Mouse (Mus musculus): ENCODE results near the gene Psg25. TPM values are rescaled to one million over a fixed set of nuclear protein-coding genes. Genes with fewer than 3 reads are reported as not detected.
"Not testable (repeated sequence)": the region's sequence is repeated elsewhere in the genome, so short reads cannot be mapped to it uniquely, and the experiment has no call there.

The Psg25 gene
- not detected in 2 replicates for polyA plus RNA-seq (2015; fragmentation: Nextera tagmentation; extraction: Ambion mirVana)

GRCm38 (mm10) chr7:18532169-18532568 lies at the start of gene Psg25:
TSS of gene Psg25 (minus strand) at chr7:18532269.
- H3K9me3 ChIP-seq (replicated peaks; ENCODE audit: control insufficient read depth, low read length) = no peaks in the 10 kb centered on the region
- H3K4me2 ChIP-seq (ENCODE audit: low read depth, low read length) = no peak within 1 kb of the TSS
- H3K9ac ChIP-seq (ENCODE audit: low read depth, low read length) = no peak within 1 kb of the TSS
- no peaks in the 10 kb centered on the region for H3K36me3 ChIP-seq (ENCODE audit: control insufficient read depth, insufficient read depth)
- H3K27me3 ChIP-seq (ENCODE audit: control insufficient read depth, insufficient read depth, low read depth, low read length) = no peaks in the 10 kb centered on the region
- WGBS (ENCODE audit: insufficient replicate concordance) = 55% methylated on average over 1 of the region's 1 CpGs
- no peak for ATAC-seq (ENCODE audit: low read depth)
- no peak within 1 kb of the TSS for H3K4me3 ChIP-seq (ENCODE audit: low read depth, low read length)
- H3K4me1 ChIP-seq (ENCODE audit: control insufficient read depth, low read depth, low read length) = no peaks in the 10 kb centered on the region
- H3K27ac ChIP-seq (ENCODE audit: low read length) = no peak within 1 kb of the TSS

- Histone ChIP-seq H3K27me3 (ENCODE audit: control insufficient read depth, insufficient read depth, low read depth, low read length) (no peaks in the 10 kb centered on the region), H3K4me1 (ENCODE audit: control insufficient read depth, low read depth, low read length) (no peaks in the 10 kb centered on the region), H3K4me2 (ENCODE audit: low read depth, low read length) (no peak within 1 kb of the TSS), H3K36me3 (ENCODE audit: control insufficient read depth, insufficient read depth) (no peaks in the 10 kb centered on the region), H3K9me3 (replicated peaks; ENCODE audit: control insufficient read depth, low read length) (no peaks in the 10 kb centered on the region; the same call in 1 of the 2 replicates), H3K4me3 (ENCODE audit: low read depth, low read length) (no peak within 1 kb of the TSS), H3K9ac (ENCODE audit: low read depth, low read length) (no peak within 1 kb of the TSS), H3K27ac (ENCODE audit: low read length) (no peak within 1 kb of the TSS)
- WGBS (ENCODE audit: insufficient replicate concordance) = 58% methylated on average over 3 of the region's 3 CpGs
- ATAC-seq (ENCODE audit: low read depth) = no peak
These were observed 35.1 kb upstream of the Psg25 start, which contains the start of gene Psg27 for GRCm38 (mm10) chr7:18567205-18567604. TSS of gene Psg27 (minus strand) at chr7:18567305.

GRCm38 (mm10) chr7:18559850-18560249 lies 27.8 kb upstream of the Psg25 start:
- H3K9ac ChIP-seq (ENCODE audit: low read depth, low read length) = no peak overlapping the region
- no peaks in the 10 kb centered on the region for H3K36me3 ChIP-seq (ENCODE audit: control insufficient read depth, insufficient read depth)
- H3K27ac ChIP-seq (ENCODE audit: low read length) = no peak overlapping the region
- H3K4me3 ChIP-seq (ENCODE audit: low read depth, low read length) = no peak overlapping the region
- H3K9me3 ChIP-seq (replicated peaks; ENCODE audit: control insufficient read depth, low read length) = no peaks in the 10 kb centered on the region
- H3K4me2 ChIP-seq (ENCODE audit: low read depth, low read length) = no peak overlapping the region
- no peaks in the 10 kb centered on the region for H3K4me1 ChIP-seq (ENCODE audit: control insufficient read depth, low read depth, low read length)
- no peak for ATAC-seq (ENCODE audit: low read depth)
- no peaks in the 10 kb centered on the region for H3K27me3 ChIP-seq (ENCODE audit: control insufficient read depth, insufficient read depth, low read depth, low read length)

- WGBS (ENCODE audit: insufficient replicate concordance) = 52% methylated on average over 3 of the region's 3 CpGs
- H3K9ac ChIP-seq (ENCODE audit: low read depth, low read length); H3K27ac ChIP-seq (ENCODE audit: low read length); H3K27me3 ChIP-seq (ENCODE audit: control insufficient read depth, insufficient read depth, low read depth, low read length); H3K4me2 ChIP-seq (ENCODE audit: low read depth, low read length); H3K4me1 ChIP-seq (ENCODE audit: control insufficient read depth, low read depth, low read length); H3K36me3 ChIP-seq (ENCODE audit: control insufficient read depth, insufficient read depth); H3K4me3 ChIP-seq (ENCODE audit: low read depth, low read length); H3K9me3 ChIP-seq (replicated peaks; ENCODE audit: control insufficient read depth, low read length); ATAC-seq (ENCODE audit: low read depth): not testable (repeated sequence)
These were observed 23.7 kb upstream of the Psg25 start for GRCm38 (mm10) chr7:18555751-18556150.

- Histone ChIP-seq H3K4me3 (ENCODE audit: low read depth, low read length) (no peak overlapping the region), H3K4me1 (ENCODE audit: control insufficient read depth, low read depth, low read length) (no peaks in the 10 kb centered on the region), H3K9me3 (replicated peaks; ENCODE audit: control insufficient read depth, low read length) (no peaks in the 10 kb centered on the region), H3K9ac (ENCODE audit: low read depth, low read length) (no peak overlapping the region), H3K27me3 (ENCODE audit: control insufficient read depth, insufficient read depth, low read depth, low read length) (no peaks in the 10 kb centered on the region), H3K27ac (ENCODE audit: low read length) (no peak overlapping the region), H3K36me3 (ENCODE audit: control insufficient read depth, insufficient read depth) (no peaks in the 10 kb centered on the region), H3K4me2 (ENCODE audit: low read depth, low read length) (no peak overlapping the region)
- ATAC-seq (ENCODE audit: low read depth) = no peak
- WGBS (ENCODE audit: insufficient replicate concordance) = 37% methylated on average over 3 of the region's 3 CpGs
These were observed 1.4 kb upstream of the Psg25 start for GRCm38 (mm10) chr7:18533420-18533819.

- Histone ChIP-seq H3K27ac (ENCODE audit: low read length) (no peak overlapping the region), H3K4me1 (ENCODE audit: control insufficient read depth, low read depth, low read length) (no peaks in the 10 kb centered on the region), H3K27me3 (ENCODE audit: control insufficient read depth, insufficient read depth, low read depth, low read length) (no peaks in the 10 kb centered on the region), H3K36me3 (ENCODE audit: control insufficient read depth, insufficient read depth) (no peaks in the 10 kb centered on the region), H3K9me3 (replicated peaks; ENCODE audit: control insufficient read depth, low read length) (no peaks in the 10 kb centered on the region), H3K4me2 (ENCODE audit: low read depth, low read length) (no peak overlapping the region), H3K9ac (ENCODE audit: low read depth, low read length) (no peak overlapping the region), H3K4me3 (ENCODE audit: low read depth, low read length) (no peak overlapping the region)
- ATAC-seq (ENCODE audit: low read depth) = no peak
- WGBS (ENCODE audit: insufficient replicate concordance) = 68% methylated on average over 8 of the region's 8 CpGs
These were observed 7.4 kb downstream of the Psg25 start for GRCm38 (mm10) chr7:18524668-18525067.

GRCm38 (mm10) chr7:18512848-18513247 lies 19.2 kb downstream of the Psg25 start:
- H3K36me3 ChIP-seq (ENCODE audit: control insufficient read depth, insufficient read depth); ATAC-seq (ENCODE audit: low read depth); H3K4me2 ChIP-seq (ENCODE audit: low read depth, low read length): not testable (repeated sequence)

GRCm38 (mm10) chr7:18512417-18512816 lies 19.7 kb downstream of the Psg25 start:
- H3K27me3 ChIP-seq (ENCODE audit: control insufficient read depth, insufficient read depth, low read depth, low read length); H3K9me3 ChIP-seq (replicated peaks; ENCODE audit: control insufficient read depth, low read length); H3K4me1 ChIP-seq (ENCODE audit: control insufficient read depth, low read depth, low read length); H3K4me2 ChIP-seq (ENCODE audit: low read depth, low read length); H3K9ac ChIP-seq (ENCODE audit: low read depth, low read length); H3K27ac ChIP-seq (ENCODE audit: low read length); ATAC-seq (ENCODE audit: low read depth); H3K36me3 ChIP-seq (ENCODE audit: control insufficient read depth, insufficient read depth); H3K4me3 ChIP-seq (ENCODE audit: low read depth, low read length): not testable (repeated sequence)
- WGBS (ENCODE audit: insufficient replicate concordance) = 34% methylated on average over 2 of the region's 2 CpGs

More at GRCm38 (mm10) chr7:18512848-18513247, 19.2 kb downstream of the Psg25 start:
- H3K9ac ChIP-seq (ENCODE audit: low read depth, low read length); H3K27me3 ChIP-seq (ENCODE audit: control insufficient read depth, insufficient read depth, low read depth, low read length); H3K27ac ChIP-seq (ENCODE audit: low read length); H3K4me3 ChIP-seq (ENCODE audit: low read depth, low read length); H3K9me3 ChIP-seq (replicated peaks; ENCODE audit: control insufficient read depth, low read length); H3K4me1 ChIP-seq (ENCODE audit: control insufficient read depth, low read depth, low read length): not testable (repeated sequence)

- H3K9me3 ChIP-seq (replicated peaks; ENCODE audit: control insufficient read depth, low read length) = no peaks in the 10 kb centered on the region
- H3K4me1 ChIP-seq (ENCODE audit: control insufficient read depth, low read depth, low read length) = no peaks in the 10 kb centered on the region
- no peak overlapping the region for H3K4me3 ChIP-seq (ENCODE audit: low read depth, low read length)
- no peak overlapping the region for H3K27ac ChIP-seq (ENCODE audit: low read length)
- 16% methylated on average over 9 of the region's 9 CpGs for WGBS (ENCODE audit: insufficient replicate concordance)
- no peaks in the 10 kb centered on the region for H3K27me3 ChIP-seq (ENCODE audit: control insufficient read depth, insufficient read depth, low read depth, low read length)
- no peak overlapping the region for H3K4me2 ChIP-seq (ENCODE audit: low read depth, low read length)
- no peak for ATAC-seq (ENCODE audit: low read depth)
- H3K36me3 ChIP-seq (ENCODE audit: control insufficient read depth, insufficient read depth) = no peaks in the 10 kb centered on the region
- H3K9ac ChIP-seq (ENCODE audit: low read depth, low read length) = no peak overlapping the region
These were observed 20.6 kb downstream of the Psg25 start for GRCm38 (mm10) chr7:18511479-18511878.

- no peaks in the 10 kb centered on the region for H3K36me3 ChIP-seq (ENCODE audit: control insufficient read depth, insufficient read depth)
These were observed 48.0 kb downstream of the Psg25 start, which contains the start of gene Psg26 for GRCm38 (mm10) chr7:18484077-18484476. TSS of gene Psg26 (minus strand) at chr7:18484177.

More at GRCm38 (mm10) chr7:18484077-18484476, 48.0 kb downstream of the Psg25 start, which contains the start of gene Psg26:
- Histone ChIP-seq H3K27ac (ENCODE audit: low read length) (no peak within 1 kb of the TSS), H3K4me3 (ENCODE audit: low read depth, low read length) (no peak within 1 kb of the TSS), H3K4me1 (ENCODE audit: control insufficient read depth, low read depth, low read length) (no peaks in the 10 kb centered on the region), H3K9ac (ENCODE audit: low read depth, low read length) (no peak within 1 kb of the TSS), H3K9me3 (replicated peaks; ENCODE audit: control insufficient read depth, low read length) (no peaks in the 10 kb centered on the region), H3K4me2 (ENCODE audit: low read depth, low read length) (no peak within 1 kb of the TSS), H3K27me3 (ENCODE audit: control insufficient read depth, insufficient read depth, low read depth, low read length) (no peaks in the 10 kb centered on the region)
- 48% methylated on average over 1 of the region's 1 CpGs for WGBS (ENCODE audit: insufficient replicate concordance)
- no peak for ATAC-seq (ENCODE audit: low read depth)

Data from liver, embryonic 16.5 days (tissue).